Mouse (Mus musculus) cerebellum, adult 2 months (tissue): ENCODE data around the gene Csf3.

Experiments used
- CTCF ChIP-seq: fragments of 200-500 bp; IDR thresholded peaks from 2 replicates; pipeline ENCODE4 v1.5.1; 2011; ENCODE audit warnings: low read depth, mild to moderate bottlenecking, control low read depth, low read length, moderate library complexity, borderline replicate concordance; ENCODE audit not compliant: insufficient read depth
- POLR2A ChIP-seq: fragments of 200-500 bp; IDR thresholded peaks from 2 replicates; pipeline ENCODE4 v1.6.1; 2011; ENCODE audit warnings: low read length, control low read depth, borderline replicate concordance; ENCODE audit not compliant: insufficient read depth

DNA sequence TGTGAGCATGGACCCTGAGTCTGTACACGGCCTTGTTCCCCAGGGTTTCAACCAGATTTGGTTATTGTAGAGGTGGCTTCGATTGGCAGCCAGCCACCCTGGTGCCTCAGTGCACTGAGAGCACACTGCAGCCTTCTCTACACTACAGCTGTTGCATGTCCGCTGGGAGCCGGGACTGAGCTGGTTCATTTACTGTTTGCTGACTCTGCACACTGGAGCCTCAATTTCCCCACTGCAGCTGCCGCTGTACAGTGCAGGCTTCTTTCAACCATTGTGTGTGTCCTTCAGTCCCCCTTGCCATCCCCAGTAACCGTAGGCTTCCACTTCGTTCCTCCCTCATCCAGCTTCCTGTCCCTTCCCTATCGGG is 38.9 kb downstream of the Csf3 start:
- TF ChIP-seq CTCF, result no peak
- TF ChIP-seq POLR2A, result no peak
